Mouse (Mus musculus): Measurements from ENCODE around the gene Slc25a35.
"Not testable (repeated sequence)": the region's sequence is repeated elsewhere in the genome, so short reads cannot be mapped to it uniquely, and the experiment has no call there.

- TF ChIP-seq POLR2A (IDR thresholded peaks at IDR 0.05; ENCODE audit: borderline replicate concordance, control insufficient read depth, low read depth, low read length); CTCF (IDR thresholded peaks at IDR 0.05; ENCODE audit: control insufficient read depth, insufficient read depth, low read length): not testable (repeated sequence)
These were observed 5.5 kb downstream of the Slc25a35 start for GRCm38 (mm10) chr11:68973250-68974058.

All from bone marrow, adult 2 months (tissue).